Mouse (Mus musculus) hematopoietic stem cell, adult 5-6 weeks (primary cell): ENCODE data around the gene Prps1. TPM values are rescaled to one million over a fixed set of nuclear protein-coding genes. Genes with fewer than 3 reads are reported as not detected.

Experiments
- ATAC-seq, 2 experiments: fragments of 125-278 bp in 1 of 2; replicated peaks in 1 of 2; 2 replicates each; pipeline ENCODE4 v1.8.0; 2016 to 2017; ENCODE audit warnings: inconsistent platforms in 2 of 2, mild to moderate bottlenecking in 2 of 2, moderate number of reproducible peaks in 2 of 2, low read depth in 1 of 2, moderate TSS enrichment in 1 of 2; ENCODE audit not compliant: low FRiP score in 2 of 2, poor library complexity in 2 of 2, severe bottlenecking in 2 of 2, insufficient read depth in 1 of 2, low TSS enrichment in 1 of 2
- total RNA-seq: library from RNA; stranded (forward); fragments of 172-1452, 232-1000 nt; gene quantifications from 2 replicates; pipeline ENCODE4 v1.2.3, GENCODE M21; 2017

Gene Prps1
- 43.8 and 57.8 TPM in 2 replicates for total RNA-seq

DNA sequence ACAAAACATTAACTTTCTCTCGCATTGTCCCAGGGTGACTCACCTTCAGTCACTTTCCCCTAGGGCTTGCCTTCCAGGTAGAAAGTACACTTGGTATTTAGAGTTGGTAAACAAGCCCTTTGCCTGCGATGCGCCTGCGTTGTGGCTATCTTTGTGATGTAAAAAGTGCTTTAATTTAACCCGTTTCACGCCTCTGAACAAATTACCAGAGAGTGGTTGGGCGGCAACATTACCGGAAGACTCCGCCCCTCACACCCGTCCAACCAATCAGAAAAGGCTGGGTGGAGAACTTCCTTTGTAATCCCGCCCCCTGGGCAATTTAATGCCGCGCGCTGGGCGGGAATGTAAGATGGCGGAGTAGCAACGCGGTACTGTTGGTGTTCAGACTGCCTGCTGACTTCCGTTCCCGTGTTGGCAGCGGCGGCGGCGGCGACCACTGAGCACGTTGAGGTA, at the start of gene Prps1:
Prps1 (plus strand) TSS at position 335 of the 453 bp plus-strand sequence.
- ATAC-seq: peak; percentile 95 to 99

- ATAC-seq: no peak
Measured at GRCm38 (mm10) chrX:140407593-140407992, 48.8 kb upstream of the Prps1 start.

DNA sequence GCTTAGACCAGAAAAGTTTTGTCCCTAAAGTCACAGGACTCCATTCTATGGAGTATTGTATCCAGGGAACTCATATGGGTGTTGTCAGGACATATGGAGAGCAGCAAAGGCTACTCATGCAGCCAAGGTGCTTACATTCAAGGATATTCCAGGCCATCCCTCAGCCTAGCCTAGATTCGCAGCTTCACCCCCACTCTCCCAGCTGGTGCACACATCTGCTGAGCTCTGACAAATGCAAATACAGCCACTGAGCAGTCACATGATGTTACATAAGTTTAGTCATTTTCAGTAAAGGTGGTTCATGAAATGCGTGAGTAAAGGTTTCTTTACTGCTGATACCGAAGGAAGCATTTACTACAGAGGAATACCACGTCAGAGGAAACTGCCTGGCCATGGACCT, 37.9 kb upstream of the Prps1 start:
- ATAC-seq: no peak

GRCm38 (mm10) chrX:140427124-140427523, 29.3 kb upstream of the Prps1 start:
- ATAC-seq: no peak

- ATAC-seq: no peak
Measured at GRCm38 (mm10) chrX:140428252-140428651, 28.2 kb upstream of the Prps1 start.

DNA sequence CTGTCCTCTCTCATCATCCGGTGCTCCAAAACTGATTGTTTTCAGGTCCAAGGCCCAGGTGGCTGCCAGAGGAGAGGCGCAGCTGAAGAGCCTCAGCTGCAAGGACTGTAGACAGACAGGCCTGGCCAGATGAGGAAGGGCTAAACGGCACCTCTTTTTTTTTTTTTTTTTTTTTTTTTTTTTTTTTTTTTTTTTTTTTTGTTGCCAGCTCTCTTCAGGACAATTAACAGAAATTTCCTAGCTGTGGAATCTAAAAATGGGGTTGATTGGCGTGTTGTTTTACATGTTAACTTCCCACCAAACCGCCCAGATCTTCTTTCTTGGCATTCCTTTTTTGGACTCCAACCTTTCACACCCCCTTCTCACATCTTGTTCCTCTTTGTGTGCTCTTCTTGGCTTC, 26.4 kb upstream of the Prps1 start:
- no peak for ATAC-seq

DNA sequence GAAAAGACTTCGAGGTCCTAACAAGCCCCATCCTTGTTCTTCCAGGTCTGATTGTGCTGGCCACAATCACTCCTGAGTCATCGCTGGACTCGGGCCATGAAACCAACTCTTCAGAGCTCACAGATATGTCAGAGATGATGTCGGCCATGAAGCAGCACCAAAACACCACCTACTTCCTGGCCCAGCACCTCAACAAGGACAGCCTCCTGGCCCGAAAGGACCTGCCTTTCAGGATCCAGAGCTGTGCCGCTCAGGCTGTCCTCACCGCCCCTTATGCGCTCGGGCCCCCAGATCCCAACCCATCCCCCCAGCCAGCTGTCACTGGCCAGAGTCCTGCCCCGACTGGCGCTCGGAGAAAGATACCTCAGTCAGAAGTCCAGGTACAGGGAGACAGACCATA, 25.9 kb upstream of the Prps1 start:
- no peak for ATAC-seq

GRCm38 (mm10) chrX:140431981-140432380, 24.4 kb upstream of the Prps1 start:
- ATAC-seq: no peak

DNA sequence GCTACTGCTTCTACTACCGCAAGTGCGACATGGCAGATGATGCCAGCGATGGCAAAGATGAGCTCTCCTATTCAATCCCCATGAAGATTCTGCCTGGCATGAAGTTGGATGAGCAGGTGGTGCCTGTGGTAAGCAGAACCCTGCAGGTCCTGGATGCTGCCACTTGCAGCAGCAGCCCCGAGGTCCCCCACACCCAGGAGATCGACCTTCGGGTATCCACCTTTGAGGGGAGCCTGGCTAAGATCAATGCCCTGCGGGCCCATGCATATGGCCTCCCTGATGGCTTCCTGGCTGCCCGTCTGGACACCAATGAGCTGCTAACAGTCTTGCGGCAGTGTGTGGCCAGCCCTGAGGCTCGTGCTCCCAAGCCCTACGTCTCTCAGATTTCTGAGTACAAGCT, 23.6 kb upstream of the Prps1 start:
- no peak for ATAC-seq

GRCm38 (mm10) chrX:140437906-140438305, 18.5 kb upstream of the Prps1 start:
- no peak for ATAC-seq

DNA sequence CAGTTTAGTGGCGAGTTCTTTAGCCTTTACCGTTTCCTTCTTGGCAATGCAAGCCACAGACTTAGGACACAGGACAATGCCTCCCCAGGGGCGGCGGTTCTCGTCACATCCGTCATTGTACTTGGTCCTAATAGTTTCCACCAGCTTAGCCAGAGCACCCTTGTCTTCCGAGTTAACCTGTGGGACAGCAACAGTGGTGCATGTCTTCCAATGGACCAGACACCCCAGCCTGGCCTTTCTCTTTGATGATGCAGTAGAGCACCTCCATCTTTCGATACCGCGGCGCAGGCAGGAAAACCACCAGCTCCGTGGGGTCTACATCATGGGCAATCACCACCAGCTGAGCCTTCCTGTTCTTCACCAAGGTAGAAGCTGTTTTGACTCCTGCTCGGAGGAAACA, 10.9 kb upstream of the Prps1 start:
- ATAC-seq: no peak

- no peak for ATAC-seq
Measured at GRCm38 (mm10) chrX:140450071-140450470, 6.3 kb upstream of the Prps1 start.

- peak; percentile 34 to 37 for ATAC-seq
Measured at GRCm38 (mm10) chrX:140456751-140457491, 508 bp downstream of the Prps1 start.

GRCm38 (mm10) chrX:140457502-140457901, 1.1 kb downstream of the Prps1 start:
- no peak; a peak in 1 of 4 replicates for ATAC-seq

DNA sequence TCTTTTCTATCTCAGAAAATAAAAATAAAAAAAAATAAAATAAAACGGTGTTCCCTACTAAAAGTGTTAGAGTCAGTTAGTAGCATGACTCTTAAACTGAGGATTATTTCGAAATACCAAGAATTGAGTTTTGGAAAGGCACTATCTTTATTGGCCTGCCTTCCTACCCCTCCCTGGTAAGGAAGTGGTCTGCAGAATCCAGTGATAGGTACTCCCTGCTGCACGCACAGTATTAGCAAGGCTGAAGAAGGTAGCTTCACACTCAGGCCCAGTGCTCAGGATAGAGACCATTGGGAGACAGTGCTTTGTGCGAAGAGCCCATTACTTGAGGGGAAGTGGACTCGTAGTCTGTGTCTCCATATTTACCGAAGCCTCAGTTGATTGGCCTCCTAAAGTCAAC, 21.8 kb downstream of the Prps1 start:
- no peak for ATAC-seq

GRCm38 (mm10) chrX:140479171-140479570, 22.8 kb downstream of the Prps1 start:
- peak; percentile 60 to 75; a peak in 3 of 4 replicates for ATAC-seq

DNA sequence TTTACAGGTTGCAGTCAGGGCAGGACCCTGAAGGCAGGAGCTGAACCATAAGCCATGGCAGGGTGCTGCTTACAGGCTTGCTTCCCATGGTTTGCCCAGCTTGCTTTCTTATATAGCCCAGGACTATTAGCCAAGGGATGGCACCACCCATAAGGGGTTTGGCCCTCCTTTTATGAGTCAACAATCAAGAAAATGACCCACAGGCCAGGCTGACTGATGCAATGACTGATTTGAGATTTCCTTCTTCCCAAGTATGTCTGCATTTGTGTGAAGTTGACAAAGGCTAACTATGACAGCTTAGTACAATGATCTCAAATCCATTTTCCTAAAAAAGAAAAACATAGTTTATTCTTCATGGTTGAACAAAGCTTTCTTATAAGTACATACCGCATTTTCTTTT, 32.8 kb downstream of the Prps1 start:
- ATAC-seq: no peak

DNA sequence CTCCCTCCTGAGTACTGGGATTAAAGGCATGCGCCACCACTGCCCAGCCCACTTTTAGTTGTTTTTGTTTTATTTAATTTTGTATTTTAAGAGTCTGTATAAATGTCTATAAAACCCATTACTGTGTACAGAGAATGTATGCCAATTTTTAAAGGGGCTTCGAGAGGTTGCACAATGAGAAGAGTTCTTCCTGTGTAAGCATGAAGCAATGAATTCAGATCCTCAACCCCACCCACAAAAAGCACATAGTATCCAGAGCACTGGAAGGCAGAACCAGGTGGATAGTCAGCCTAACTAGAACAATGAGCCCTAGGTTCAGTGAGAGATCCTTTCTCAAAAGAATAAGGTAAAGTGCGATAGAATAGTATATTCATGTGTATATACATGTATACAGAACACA, 33.8 kb downstream of the Prps1 start:
- no peak for ATAC-seq

DNA sequence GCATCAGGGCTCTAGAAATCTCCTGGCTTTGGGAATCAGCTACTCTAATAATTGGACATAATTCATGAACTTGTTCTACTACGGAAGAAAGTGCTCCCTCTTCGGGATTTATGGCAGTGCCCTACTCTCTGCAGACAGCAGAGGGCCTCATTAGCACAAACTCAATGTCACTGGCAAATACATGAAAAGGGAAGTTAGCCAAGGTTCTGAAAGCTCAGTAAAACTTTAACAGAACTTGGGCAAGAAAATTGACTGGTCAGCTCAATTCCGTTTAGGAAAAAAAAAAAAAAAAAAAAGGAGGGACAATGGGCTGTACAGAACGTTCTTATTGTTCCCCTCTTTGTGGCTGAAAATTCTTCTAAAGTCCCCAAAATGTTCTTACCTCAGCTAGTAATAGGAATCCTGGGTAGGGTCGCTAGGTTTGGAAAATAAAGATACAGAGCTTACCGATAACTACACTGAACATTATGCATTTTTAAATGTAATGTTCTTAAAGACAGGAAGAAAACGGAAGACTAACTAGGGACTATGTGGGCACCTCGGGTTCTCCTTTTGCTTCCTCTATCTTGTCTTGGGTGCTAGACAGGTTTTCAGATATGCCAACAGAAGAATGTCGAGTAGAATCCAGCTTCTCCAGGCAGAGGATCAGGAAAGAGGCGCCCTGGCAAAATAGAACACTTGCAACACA, 35.6 kb downstream of the Prps1 start:
- ATAC-seq: peak; percentile 53 to 81; a peak in 2 of 4 replicates
